Mouse (Mus musculus) natural killer cell, adult 2 months (primary cell): ENCODE measurements at regions not wholly inside any gene's neighbourhood (a gene's known extent, or its start where the extent isn't known, plus 50 kb on each side); places are given as distances from the start of the nearest gene placed in this dataset.

Source experiments
- DNase-seq, 2 experiments: peaks; one replicate each; pipeline ENCODE4 v3.0.0; 2022; ENCODE audit warnings: low spot score in 2 of 2

DNA sequence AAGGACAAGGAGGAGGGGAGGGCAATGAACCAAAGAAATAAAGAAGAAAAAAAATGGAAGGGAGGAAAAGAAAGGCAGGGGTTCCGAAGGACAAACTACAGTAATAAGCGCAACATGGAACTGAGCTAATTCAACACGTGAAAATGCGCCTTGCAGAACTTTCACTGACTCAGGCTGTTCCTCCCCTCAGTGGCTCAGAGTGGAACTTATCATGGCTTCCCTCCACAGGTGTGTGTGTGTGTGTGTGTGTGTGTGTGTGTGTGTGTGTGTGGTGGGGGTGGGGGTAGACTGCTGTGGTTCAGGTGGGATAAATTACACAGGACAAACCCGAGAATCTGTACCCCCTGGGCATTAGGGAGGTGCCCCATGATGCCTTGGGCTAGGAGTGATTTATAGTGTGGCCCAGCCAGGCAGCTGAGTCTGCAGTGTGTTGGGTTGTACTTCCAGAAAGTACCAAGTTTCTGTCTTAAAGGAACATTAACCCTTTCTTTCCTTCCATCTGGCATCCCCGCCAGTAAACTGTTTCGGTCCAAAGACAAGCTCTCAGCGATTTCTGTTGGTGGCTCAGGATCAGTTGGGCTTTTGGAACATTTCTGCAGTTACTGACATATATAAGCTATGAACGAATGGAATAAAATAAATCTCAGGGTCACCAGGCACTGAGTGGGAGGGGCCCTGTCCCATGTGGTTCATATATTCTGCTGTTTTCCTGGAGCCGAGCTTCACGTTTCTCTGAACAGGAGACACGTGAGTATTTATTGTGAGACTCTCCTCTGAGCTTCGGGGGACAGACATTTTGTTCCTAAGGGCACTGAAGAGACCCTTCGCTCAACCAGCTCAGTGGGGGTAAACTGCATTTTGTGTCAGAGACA lies 71.1 kb upstream of the Lnx1 start:
- DNase-seq: no peak

DNA sequence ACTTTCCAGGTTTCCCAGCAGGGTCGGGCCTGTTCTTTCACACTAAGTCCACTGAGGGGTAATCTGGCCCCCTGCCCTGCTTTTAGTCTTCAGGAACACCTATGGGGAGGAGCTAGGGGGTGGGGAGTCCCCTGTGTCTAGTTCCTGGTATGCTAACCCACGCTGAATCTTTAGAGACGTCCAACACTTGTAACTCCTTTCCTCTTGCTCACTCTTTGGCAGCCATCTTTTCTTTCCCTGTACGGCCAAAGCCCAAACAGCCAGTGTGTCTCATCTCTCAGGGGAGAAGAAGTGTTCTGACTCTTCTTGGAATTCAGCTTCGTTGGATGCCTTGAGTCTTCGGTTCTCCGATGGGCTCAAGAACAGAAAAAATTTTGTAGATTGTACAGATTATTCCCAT lies 68.4 kb upstream of the Lnx1 start:
- no peak for DNase-seq

DNA sequence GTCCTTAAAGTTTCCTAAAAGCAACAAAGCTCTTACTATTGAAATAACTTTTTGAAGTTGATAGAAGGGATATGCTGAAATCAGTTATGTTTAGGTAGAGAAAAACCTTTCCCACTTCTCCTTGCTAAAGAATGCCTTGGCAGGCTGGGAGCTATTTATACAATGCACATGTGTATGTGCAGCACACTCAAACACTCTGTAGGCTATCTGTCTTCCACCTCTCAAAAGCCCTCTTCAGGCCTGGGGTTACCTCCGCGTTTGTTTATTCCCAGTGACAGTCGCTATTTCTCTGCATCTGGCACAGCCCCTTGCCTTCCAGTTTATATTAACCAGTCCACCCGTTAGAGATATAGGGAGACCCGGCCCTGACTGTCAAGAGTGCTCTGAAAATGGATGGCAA lies 66.3 kb upstream of the Lnx1 start:
- DNase-seq: no peak

DNA sequence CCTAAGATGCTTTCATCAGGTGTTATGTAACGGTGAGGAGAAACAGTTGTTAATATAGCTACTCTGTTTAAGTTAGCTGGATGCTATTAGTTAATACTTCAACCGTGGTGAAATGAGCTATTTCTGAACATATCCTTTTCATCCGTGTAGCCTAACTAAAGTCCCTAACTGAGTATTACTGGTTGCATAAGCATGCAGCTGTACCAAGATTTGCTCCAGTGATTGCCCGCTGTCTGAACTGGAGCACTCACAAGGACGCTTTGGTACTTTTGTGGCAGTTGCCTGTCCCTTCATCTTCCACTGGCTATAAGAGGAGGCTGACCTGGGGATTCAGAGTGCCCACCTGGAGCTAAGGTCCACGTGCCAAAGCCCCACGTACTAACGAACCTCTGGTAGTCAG lies 65.3 kb upstream of the Lnx1 start:
- DNase-seq: no peak

DNA sequence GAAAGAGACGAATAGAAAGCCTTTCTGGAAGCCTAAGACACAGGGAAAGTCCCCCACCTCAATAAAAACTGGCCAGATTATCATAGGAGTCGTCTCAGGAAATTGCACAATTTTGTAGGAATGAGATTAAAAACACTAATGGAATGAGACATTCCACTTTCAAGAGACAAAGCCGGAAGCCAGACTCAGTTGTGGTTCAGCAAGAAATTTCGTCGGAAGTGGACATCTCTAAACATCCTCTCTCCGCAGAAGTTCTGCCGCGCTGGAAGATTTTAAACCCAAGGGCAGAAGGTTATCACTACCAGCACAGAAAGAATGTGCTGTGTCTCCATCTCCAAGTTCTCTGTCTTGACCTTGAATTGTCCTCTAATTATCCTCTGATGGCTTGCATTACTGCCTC lies 63.5 kb upstream of the Lnx1 start:
- no peak for DNase-seq

DNA sequence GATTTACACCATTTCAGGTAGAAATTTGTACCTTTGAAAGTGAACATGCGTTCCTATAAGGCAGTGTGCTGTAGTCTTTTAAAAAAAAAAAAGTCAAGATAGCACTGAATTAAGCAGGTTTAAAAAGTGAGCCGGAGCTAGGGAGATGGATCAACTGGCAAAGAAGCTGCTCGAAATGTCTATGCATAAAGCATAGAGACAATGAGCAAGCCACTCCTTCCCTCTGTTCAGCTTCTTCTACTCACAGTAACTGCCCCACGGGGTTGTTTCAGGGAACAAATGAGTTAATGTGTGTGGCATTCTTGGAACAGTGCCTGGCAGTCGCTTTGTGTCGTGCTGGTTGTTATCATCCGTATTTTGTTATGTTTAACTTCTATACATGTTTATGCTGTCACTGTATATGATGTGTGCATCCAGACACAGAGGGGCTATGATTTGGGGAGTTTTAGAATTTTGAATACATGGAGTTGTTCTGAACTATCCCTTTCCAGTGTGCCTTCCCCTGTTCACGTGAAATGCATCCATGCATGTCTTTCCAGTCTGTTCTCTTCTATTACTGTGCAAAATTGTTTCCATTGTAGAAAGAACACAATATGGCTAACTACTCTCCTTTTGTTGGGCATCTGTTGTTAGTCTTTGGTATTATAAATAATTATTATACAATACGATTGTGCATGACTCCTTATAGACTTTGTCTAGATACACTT lies 62.5 kb upstream of the Lnx1 start:
- DNase-seq: no peak

DNA sequence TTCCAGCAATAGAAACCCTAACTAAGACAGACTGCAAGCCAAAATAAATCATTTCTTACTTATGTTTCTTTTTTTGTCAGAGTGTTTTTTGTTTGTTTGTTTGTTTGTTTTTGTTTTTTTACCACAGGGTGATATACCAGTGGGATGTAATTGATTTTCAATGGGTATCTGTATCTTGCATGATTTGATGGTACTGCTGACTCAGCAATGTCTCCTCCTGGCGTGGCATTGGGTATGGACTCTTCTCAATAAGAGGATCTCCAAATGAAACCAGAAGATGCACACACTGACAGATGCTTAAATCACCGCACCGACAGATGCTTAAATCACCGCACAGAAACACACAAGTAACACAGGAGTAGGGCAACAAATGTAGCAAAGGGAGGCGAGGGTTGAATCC lies 54.8 kb upstream of the Lnx1 start:
- no peak for DNase-seq

DNA sequence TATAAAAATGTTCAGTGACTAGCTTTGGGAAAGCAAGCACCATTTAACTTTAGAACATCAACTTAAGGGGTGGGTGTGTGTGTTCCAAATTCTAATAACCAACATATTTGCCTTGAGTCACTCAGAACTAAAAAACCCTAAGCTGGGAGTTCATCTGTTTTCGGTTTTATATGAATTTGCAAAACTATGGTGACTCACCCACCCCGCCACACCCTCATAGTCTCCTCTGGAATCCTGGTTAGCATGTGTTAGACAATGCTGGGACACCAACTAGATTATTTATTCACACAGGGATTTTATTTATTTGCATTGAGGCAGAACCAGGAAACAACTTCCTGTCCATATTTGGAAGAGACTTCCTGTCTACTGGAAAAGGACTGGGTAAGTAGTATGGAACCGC lies 50.2 kb upstream of the Lnx1 start:
- DNase-seq: no peak
